Mouse (Mus musculus): ENCODE measurements around the gene Hipk1. TPM values are rescaled to one million over a fixed set of nuclear protein-coding genes. Genes with fewer than 3 reads are reported as not detected.
"Not testable (repeated sequence)": the region's sequence is repeated elsewhere in the genome, so short reads cannot be mapped to it uniquely, and the experiment has no call there.

Gene Hipk1
- polyA plus RNA-seq, 1 experiment from 2014 or later, result 8.6 TPM

- no peak for ATAC-seq (ENCODE audit: low FRiP score)
- Histone ChIP-seq H3K27me3 (replicated peaks) (no peaks in the 10 kb centered on the region), H3K4me1 (0 out of 2 replicates have a peak, but pooled peaks cover 2% of the 10 kb centered on the region), H3K36me3 (0 out of 2 replicates have a peak, but pooled peaks cover 3% of the 10 kb centered on the region), H3K27ac (replicated peaks) (no peak overlapping the region), H3K9ac (replicated peaks) (no peak overlapping the region), H3K4me2 (no peak overlapping the region), H3K4me3 (replicated peaks) (no peak overlapping the region), H3K9me3 (replicated peaks) (no peaks in the 10 kb centered on the region)
Observed at GRCm38 (mm10) chr3:103827548-103827947, 36.2 kb upstream of the Hipk1 start.

- peaks cover 20% of the 10 kb centered on the region for H3K4me1 ChIP-seq
- H3K9me3 ChIP-seq (replicated peaks), result no peaks in the 10 kb centered on the region
- WGBS, result 95% methylated on average over 6 of the region's 6 CpGs
- H3K9ac ChIP-seq (replicated peaks), result no peak overlapping the region
- no peaks in the 10 kb centered on the region for H3K27me3 ChIP-seq (replicated peaks)
- no peak for ATAC-seq (ENCODE audit: low FRiP score)
- H3K4me2 ChIP-seq, result no peak overlapping the region
- H3K27ac ChIP-seq (replicated peaks), result no peak overlapping the region
- H3K36me3 ChIP-seq, result peaks cover 13% of the 10 kb centered on the region
- H3K4me3 ChIP-seq (replicated peaks), result no peak overlapping the region
Observed at GRCm38 (mm10) chr3:103810967-103811366, 19.6 kb upstream of the Hipk1 start.

GRCm38 (mm10) chr3:103809799-103810150 lies 18.4 kb upstream of the Hipk1 start:
- H3K4me1 ChIP-seq, result peaks cover 20% of the 10 kb centered on the region
- peak overlapping the region; percentile 92 for H3K27ac ChIP-seq (replicated peaks)
- H3K4me3 ChIP-seq (replicated peaks), result peak overlapping the region; percentile 58
- H3K27me3 ChIP-seq (replicated peaks), result no peaks in the 10 kb centered on the region
- WGBS, result 3% methylated on average over 14 of the region's 14 CpGs
- peak; percentile 77 for ATAC-seq (ENCODE audit: low FRiP score)
- H3K36me3 ChIP-seq, result peaks cover 12% of the 10 kb centered on the region
- peak overlapping the region; percentile 75 for H3K4me2 ChIP-seq
- no peaks in the 10 kb centered on the region for H3K9me3 ChIP-seq (replicated peaks)
- H3K9ac ChIP-seq (replicated peaks), result peak overlapping the region; percentile 80

GRCm38 (mm10) chr3:103808891-103809798 lies 17.8 kb upstream of the Hipk1 start, which contains the start of the genes Dclre1b, Ap4b1 and Gm43064:
Gene Dclre1b (minus strand): TSS chr3:103809444.
Gene Ap4b1 (plus strand): TSS chr3:103809520.
Gene Gm43064 (plus strand): TSS chr3:103809573.
- Histone ChIP-seq H3K27ac (replicated peaks) (peak within 1 kb of the TSS; percentile 92), H3K9ac (replicated peaks) (peak within 1 kb of the TSS; percentile 80), H3K36me3 (peaks cover 18% of the 10 kb centered on the region), H3K4me2 (peak within 1 kb of the TSS; percentile 75), H3K9me3 (replicated peaks) (no peaks in the 10 kb centered on the region), H3K4me1 (peaks cover 20% of the 10 kb centered on the region), H3K4me3 (replicated peaks) (peak within 1 kb of the TSS; percentile 58), H3K27me3 (replicated peaks) (no peaks in the 10 kb centered on the region)
- WGBS, result under 1% methylated on average over 61 of the region's 70 CpGs
- ATAC-seq (ENCODE audit: low FRiP score), result peak; percentile 96

- H3K9me3 ChIP-seq (replicated peaks), result no peaks in the 10 kb centered on the region
- peaks cover 23% of the 10 kb centered on the region for H3K4me1 ChIP-seq
- no peak for ATAC-seq (ENCODE audit: low FRiP score)
- WGBS, result 90% methylated on average over 1 of the region's 1 CpGs
- H3K36me3 ChIP-seq, result peaks cover 34% of the 10 kb centered on the region
- H3K27ac ChIP-seq (replicated peaks), result no peak overlapping the region
- no peak overlapping the region for H3K4me3 ChIP-seq (replicated peaks)
- no peak overlapping the region for H3K4me2 ChIP-seq
- H3K27me3 ChIP-seq (replicated peaks), result no peaks in the 10 kb centered on the region
- H3K9ac ChIP-seq (replicated peaks), result no peak overlapping the region
Observed at GRCm38 (mm10) chr3:103805671-103806070, 14.3 kb upstream of the Hipk1 start.

GRCm38 (mm10) chr3:103802861-103803260 lies 11.5 kb upstream of the Hipk1 start:
- Histone ChIP-seq H3K27me3 (replicated peaks) (no peaks in the 10 kb centered on the region), H3K9ac (replicated peaks) (no peak overlapping the region), H3K4me2 (no peak overlapping the region), H3K9me3 (replicated peaks) (no peaks in the 10 kb centered on the region), H3K36me3 (peaks cover 34% of the 10 kb centered on the region), H3K27ac (replicated peaks) (no peak overlapping the region), H3K4me3 (replicated peaks) (no peak overlapping the region), H3K4me1 (peaks cover 7% of the 10 kb centered on the region)
- WGBS, result 94% methylated on average over 8 of the region's 8 CpGs
- no peak for ATAC-seq (ENCODE audit: low FRiP score)

GRCm38 (mm10) chr3:103801631-103802531 lies 10.5 kb upstream of the Hipk1 start:
- Histone ChIP-seq H3K9ac (replicated peaks) (no peak overlapping the region), H3K27ac (replicated peaks) (peak overlapping the region; percentile 33; the same call in 1 of the 2 replicates), H3K4me1 (peaks cover 5% of the 10 kb centered on the region; the same call in 1 of the 2 replicates), H3K4me3 (replicated peaks) (no peak overlapping the region), H3K4me2 (no peak overlapping the region), H3K36me3 (peaks cover 34% of the 10 kb centered on the region), H3K27me3 (replicated peaks) (0 out of 2 replicates have a peak, but pooled peaks cover 2% of the 10 kb centered on the region), H3K9me3 (replicated peaks) (no peaks in the 10 kb centered on the region)
- no peak for ATAC-seq (ENCODE audit: low FRiP score)
- WGBS, result 75% methylated on average over 10 of the region's 10 CpGs

DNA sequence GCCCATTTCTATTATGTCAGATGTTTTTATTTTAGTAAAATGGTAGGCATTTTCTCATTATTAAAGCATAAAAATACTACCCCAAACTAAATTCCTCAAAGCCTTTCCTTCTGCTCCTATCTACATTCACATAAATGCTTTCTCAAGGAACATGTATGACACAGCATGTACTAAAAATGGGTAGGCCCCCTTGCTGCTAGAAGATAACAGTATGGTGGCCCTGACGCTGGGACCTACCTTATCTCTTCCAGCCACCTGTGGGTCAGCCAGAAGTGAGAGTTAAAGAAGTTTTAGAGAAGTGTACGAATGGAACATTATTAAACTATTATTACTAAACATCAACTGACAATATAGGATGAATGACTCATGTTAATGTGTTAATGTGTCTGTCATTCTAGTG lies 8.1 kb upstream of the Hipk1 start:
- 87% methylated on average over 2 of the region's 2 CpGs for WGBS
- Histone ChIP-seq H3K27ac (replicated peaks) (no peak overlapping the region), H3K27me3 (replicated peaks) (0 out of 2 replicates have a peak, but pooled peaks cover 5% of the 10 kb centered on the region), H3K36me3 (peaks cover 26% of the 10 kb centered on the region), H3K9me3 (replicated peaks) (no peaks in the 10 kb centered on the region), H3K4me1 (peaks cover 5% of the 10 kb centered on the region; the same call in 1 of the 2 replicates), H3K4me2 (no peak overlapping the region), H3K9ac (replicated peaks) (no peak overlapping the region), H3K4me3 (replicated peaks) (no peak overlapping the region)
- ATAC-seq (ENCODE audit: low FRiP score), result no peak

GRCm38 (mm10) chr3:103796389-103796788 lies 5.0 kb upstream of the Hipk1 start:
- no peak overlapping the region for H3K27ac ChIP-seq (replicated peaks)
- peaks cover 4% of the 10 kb centered on the region; the same call in 1 of the 2 replicates for H3K4me1 ChIP-seq
- H3K27me3 ChIP-seq (replicated peaks), result 0 out of 2 replicates have a peak, but pooled peaks cover 5% of the 10 kb centered on the region
- H3K36me3 ChIP-seq, result no peaks in the 10 kb centered on the region
- no peak overlapping the region for H3K4me3 ChIP-seq (replicated peaks)
- H3K9ac ChIP-seq (replicated peaks), result no peak overlapping the region
- no peak overlapping the region for H3K4me2 ChIP-seq
- 64% methylated on average over 2 of the region's 2 CpGs for WGBS
- H3K9me3 ChIP-seq (replicated peaks), result no peaks in the 10 kb centered on the region
- ATAC-seq (ENCODE audit: low FRiP score), result no peak

DNA sequence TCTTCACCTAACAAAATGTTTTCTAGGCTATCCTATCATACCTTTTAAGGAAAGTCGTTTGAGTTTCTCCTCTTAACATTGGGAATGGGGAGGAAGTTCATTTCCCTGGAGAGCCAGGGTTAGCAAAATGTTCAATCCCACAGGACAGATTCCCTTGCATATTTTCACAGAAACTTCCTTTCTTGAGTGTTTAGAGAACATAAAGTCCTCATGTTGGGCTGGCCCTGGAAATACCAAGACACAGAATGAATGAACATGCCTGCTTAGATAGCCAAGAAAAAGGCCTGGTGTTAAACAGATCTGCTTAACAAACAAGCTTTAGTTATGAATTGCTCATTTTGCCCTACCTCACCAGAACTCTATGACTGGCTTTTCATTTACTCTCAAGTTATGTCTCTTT lies 1.2 kb upstream of the Hipk1 start:
- Histone ChIP-seq H3K27me3 (replicated peaks) (0 out of 2 replicates have a peak, but pooled peaks cover 5% of the 10 kb centered on the region), H3K4me3 (replicated peaks) (no peak overlapping the region), H3K27ac (replicated peaks) (no peak overlapping the region), H3K4me1 (peaks cover 27% of the 10 kb centered on the region), H3K4me2 (no peak overlapping the region), H3K9me3 (replicated peaks) (no peaks in the 10 kb centered on the region), H3K9ac (replicated peaks) (no peak overlapping the region), H3K36me3 (no peaks in the 10 kb centered on the region)
- 83% methylated on average over 1 of the region's 1 CpGs for WGBS
- ATAC-seq (ENCODE audit: low FRiP score), result no peak

DNA sequence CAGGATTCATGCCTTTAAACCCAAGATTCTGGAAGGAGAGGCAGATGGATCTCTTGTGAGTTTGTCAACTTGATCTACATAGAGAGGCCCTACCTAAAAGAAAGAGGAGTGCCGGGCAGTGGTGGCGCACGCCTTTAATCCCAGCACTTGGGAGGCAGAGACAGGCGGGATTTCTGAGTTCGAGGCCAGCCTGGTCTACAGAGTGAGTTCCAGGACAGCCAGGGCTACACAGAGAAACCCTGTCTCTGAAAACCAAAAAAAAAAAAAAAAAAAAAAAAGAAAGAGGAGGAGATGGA lies 696 bp upstream of the Hipk1 start:
- H3K27me3 ChIP-seq (replicated peaks); H3K9ac ChIP-seq (replicated peaks); ATAC-seq (ENCODE audit: low FRiP score); H3K9me3 ChIP-seq (replicated peaks); H3K36me3 ChIP-seq: not testable (repeated sequence)
- Histone ChIP-seq H3K4me3 (replicated peaks) (peak overlapping the region; percentile 95), H3K27ac (replicated peaks) (peak overlapping the region; percentile 95; the same call in 1 of the 2 replicates), H3K4me2 (peak overlapping the region; percentile 84), H3K4me1 (peaks cover 31% of the 10 kb centered on the region)
- WGBS, result 84% methylated on average over 5 of the region's 5 CpGs
